Mouse (Mus musculus) monocyte, adult 5-6 weeks (primary cell): Measurements from ENCODE around the gene Med23. TPM values are rescaled to one million over a fixed set of nuclear protein-coding genes. Genes with fewer than 3 reads are reported as not detected.

ENCODE experiments used
- ATAC-seq: fragments of 153-309, 156-312 bp; replicated peaks from 2 replicates; pipeline ENCODE4 v1.8.0; 2017; ENCODE audit warnings: mild to moderate bottlenecking; ENCODE audit not compliant: low TSS enrichment, insufficient number of reproducible peaks, severe bottlenecking, poor library complexity, low FRiP score
- total RNA-seq: library from RNA; stranded (forward); fragments of 200-1000, 200-491, 200-594 nt; gene quantifications from 3 replicates; pipeline ENCODE4 v1.2.3, GENCODE M21; 2017

Gene Med23
- total RNA-seq, 1 experiment from 2014 or later: 22.7 TPM

GRCm38 (mm10) chr10:24842676-24843075 lies 27.1 kb upstream of the Med23 start, which contains the start of gene Enpp3:
TSS of gene Enpp3 (minus strand) at chr10:24842823.
- no peak for ATAC-seq

DNA sequence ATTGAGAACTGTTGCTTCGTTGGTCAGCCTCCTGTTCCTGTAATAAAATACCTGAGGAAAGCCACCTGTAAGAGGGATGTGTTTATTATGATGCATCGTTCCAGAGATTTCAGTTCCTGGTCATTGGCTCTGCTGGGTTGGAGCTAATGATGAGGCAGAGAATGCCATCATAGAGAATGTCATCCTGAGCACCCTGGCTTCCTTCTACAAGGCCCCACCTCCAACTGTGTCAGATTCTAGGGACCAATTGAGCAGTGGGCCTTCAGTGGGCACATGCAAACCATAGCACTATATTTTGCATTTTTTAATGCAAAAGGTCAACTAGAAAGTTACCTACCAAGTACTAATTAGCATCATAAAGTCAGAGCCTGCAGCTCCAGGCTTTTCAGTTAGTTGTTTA lies 6.6 kb upstream of the Med23 start:
- no peak for ATAC-seq

DNA sequence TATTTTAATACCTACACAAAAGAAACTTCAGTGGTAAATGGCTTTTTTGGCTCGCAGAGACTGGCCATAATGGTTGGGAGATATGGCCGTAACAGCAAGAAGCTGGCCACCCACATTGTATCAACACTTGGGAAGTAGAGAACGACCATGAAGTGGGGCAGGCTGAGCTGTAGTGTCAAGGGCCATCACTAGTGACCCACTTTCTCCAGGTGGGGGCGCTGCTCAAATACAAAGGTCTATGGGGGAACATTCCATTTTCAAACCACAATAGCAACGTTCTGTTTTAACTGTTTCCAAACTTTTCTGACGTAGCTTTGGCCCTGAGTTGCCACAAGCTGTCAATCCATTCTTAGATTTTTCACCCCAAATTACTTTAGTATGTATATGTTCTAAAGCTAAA lies 5.4 kb upstream of the Med23 start:
- no peak for ATAC-seq

GRCm38 (mm10) chr10:24873624-24874023 lies 3.8 kb downstream of the Med23 start:
- ATAC-seq: no peak

DNA sequence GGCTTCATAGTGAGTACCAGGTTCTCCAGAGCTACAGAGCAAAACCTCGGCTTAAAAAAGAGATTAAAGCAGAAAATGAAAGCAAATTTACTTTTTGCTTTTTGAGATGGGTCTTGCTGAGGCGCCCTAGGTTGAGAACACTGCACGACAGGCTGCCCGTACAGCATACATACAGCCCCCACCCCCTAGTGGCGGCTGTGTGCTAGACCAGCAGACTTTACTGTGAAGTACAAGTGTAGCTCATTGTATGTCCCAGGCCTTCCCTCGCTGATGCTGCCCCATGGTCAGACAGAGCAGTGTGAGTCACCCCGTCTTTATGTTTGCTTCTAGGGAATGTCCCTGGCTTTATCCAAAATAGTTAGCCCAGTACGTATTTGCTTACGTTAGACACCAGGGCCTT lies 16.2 kb downstream of the Med23 start:
- no peak for ATAC-seq

- ATAC-seq: no peak
Observed at GRCm38 (mm10) chr10:24888343-24888742, 18.6 kb downstream of the Med23 start.

- ATAC-seq: no peak
Observed at GRCm38 (mm10) chr10:24895927-24896326, 26.1 kb downstream of the Med23 start.

DNA sequence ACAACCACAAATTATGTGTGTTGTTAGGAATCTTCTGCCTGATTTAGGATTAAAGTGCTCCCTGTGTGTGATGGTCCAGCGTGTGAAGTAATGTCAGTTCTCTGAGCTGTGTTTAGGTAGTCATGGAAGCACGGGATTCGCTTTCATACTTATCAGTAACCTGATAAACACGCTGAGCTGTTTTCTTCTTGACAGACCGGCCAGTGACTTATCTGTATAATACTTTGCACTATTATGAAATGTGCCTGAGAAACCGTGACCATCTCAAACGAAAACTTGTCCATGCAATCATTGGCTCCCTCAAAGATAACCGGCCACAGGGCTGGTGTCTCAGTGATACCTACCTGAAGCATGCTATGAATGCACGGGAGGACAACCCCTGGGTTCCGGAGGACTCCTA lies 35.8 kb downstream of the Med23 start:
- ATAC-seq: no peak

DNA sequence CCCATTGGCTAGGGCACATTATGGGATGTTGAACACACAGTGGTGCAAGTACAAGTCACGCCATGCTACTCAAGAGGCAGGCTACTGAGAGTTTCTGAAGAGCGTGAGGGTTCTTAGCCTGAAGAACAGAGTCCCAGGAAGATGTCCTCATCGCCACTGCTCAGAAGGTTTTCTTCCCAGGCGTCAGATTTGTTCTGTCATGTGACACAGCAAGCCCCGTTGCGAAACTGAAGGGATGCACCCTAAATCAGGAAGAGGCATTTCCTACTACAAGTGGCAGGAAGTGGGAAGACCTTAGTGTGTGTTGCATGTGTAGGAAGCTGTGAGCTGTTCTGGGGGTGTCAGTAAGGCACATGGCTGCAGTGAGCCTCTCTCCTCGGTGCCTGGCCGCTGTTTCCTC lies 41.4 kb downstream of the Med23 start:
- no peak; the same call in 1 of the 2 replicates for ATAC-seq

GRCm38 (mm10) chr10:24912576-24912975 lies 42.8 kb downstream of the Med23 start:
- no peak for ATAC-seq

GRCm38 (mm10) chr10:24915486-24915885 lies 45.7 kb downstream of the Med23 start:
- ATAC-seq: no peak

DNA sequence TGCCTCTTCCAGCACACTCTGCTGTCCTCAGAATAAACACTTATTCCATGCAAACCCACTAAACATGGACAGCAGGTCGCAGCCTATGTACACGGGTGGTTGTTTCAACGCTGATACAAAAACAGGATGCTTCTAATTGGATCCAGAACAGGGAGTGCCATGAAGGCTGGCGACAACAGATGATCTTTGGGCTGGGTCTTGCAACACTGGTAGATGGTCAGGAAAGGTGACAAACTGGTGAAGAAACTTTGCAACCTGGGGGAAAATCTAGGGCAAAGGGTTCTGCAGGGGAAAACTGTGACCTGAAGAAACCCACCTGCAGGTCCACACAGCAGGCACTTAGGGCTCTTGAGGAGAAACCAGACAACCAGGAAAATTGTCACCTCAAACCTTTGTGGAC lies 53.2 kb downstream of the Med23 start:
- ATAC-seq: no peak

GRCm38 (mm10) chr10:24924296-24924695 lies 54.5 kb downstream of the Med23 start:
- ATAC-seq: no peak

DNA sequence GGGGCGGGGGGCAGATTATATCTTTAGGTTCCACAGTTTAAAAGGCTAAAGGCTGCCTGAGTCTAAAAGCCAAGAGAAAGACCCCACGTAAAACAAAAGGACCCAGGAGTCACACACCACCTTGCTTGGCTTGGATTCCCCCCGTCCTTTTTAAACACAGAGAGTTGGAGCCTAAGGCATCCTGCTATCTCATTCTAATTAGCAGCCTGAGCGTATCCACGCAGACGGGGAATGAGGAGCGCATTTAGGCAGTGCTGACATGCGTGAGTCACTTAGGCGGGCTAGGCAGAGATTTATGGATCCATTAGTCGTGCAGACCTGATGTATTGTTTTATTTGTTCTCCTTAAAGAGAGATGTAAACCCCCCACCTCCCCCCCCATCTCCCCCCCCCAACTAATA lies 56.6 kb downstream of the Med23 start:
- ATAC-seq: no peak

- no peak for ATAC-seq
Observed at GRCm38 (mm10) chr10:24926962-24927720, 57.4 kb downstream of the Med23 start, which contains the start of gene Arg1. TSS of gene Arg1 (minus strand) at chr10:24927484.

DNA sequence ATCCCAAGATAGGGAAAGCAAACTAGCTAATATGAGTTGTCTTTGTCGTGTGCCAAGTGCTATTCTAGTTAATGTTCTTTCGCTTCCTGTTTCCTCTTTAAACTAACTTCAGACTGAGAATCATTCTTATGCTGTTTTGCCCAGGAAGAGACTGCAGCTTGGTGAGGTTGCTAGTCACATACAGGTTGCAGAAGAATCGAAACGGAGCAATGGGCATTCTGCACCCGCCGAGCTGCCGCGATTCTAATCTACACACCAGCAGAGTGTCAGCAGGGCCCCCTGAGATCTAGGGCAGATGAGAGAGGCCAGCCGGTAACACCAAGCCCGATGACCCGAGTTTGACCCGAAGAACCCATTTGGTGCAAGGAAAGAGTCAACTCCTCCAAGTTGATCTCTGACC lies 58.3 kb downstream of the Med23 start:
- no peak for ATAC-seq

- peak; percentile 69; the same call in 1 of the 2 replicates for ATAC-seq
Observed at GRCm38 (mm10) chr10:24930143-24930542, 60.4 kb downstream of the Med23 start.

- no peak for ATAC-seq
Observed at GRCm38 (mm10) chr10:24947871-24948270, 78.1 kb downstream of the Med23 start.

DNA sequence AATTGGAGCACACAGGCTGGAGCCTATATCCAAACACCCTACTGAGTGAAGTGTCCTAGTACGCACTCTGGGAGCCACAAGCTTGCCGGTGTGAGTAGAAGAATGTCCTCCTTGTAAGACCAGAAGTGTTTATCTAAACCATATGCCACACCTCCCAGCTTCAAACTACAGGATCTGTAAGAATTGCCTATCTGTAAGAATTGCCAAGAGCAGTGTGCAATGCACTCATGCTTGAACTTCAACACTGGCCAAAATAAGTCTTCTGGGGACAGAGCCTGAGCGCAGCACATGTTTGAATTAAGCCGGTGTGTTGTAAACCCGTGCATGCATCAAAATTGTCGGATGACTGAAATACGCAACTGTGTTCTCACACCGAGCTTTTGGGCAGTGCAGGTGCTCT lies 78.5 kb downstream of the Med23 start:
- no peak for ATAC-seq

- ATAC-seq: 0 out of 2 replicates have a peak, but pooled peaks have one; percentile 31
Observed at GRCm38 (mm10) chr10:24950223-24950622, 80.4 kb downstream of the Med23 start.

DNA sequence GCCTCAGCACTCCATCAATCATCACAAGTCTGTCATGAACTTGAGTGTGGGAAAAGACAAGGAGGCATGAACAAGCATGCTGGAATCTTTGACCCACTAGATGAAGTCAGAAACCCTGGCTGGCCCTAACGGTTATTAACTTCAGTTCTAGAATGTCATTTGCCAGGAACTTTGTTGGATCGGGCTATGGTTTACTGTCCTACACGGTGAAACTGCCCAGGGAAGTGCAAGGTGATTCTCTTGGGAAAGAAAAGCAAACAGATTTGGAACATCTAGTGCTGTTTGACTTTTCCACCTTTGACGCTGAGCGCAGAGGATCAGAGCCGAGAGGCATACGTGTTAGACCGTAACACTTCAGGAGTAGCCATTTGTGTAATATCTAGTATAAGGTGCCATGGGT lies 81.8 kb downstream of the Med23 start:
- no peak for ATAC-seq
